Comparison of ENCODE assay signal across 8 mouse cellular contexts in the genomic region with DNA sequence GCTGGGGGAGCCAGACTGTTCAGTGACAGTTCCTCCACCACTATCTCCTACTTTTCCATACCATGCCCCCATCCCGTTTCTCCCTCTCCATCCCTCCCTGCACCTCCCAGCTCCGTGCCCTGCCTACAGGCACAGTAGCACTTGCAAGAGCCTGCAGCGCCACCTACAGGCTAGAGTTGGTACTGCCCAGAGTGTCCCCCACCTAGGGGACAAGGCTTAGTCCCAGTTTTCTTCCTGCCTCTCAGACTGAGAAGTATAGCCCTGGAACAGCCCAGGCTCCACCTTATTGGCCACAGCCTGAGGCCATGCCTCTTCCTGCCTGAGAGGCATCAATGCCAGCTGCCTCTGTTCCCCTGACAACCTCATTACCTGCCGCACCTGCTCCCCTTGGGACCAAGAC.
A peak's percentile ranks its signal among the peaks of the same experiment; 100 is the strongest.
DNase-seq lines count a peak whose midpoint lies in the region; ATAC-seq lines count a peak whose summit lies in the region.

No protein-coding gene starts in this region.

- H3K9ac ChIP-seq in hindbrain, embryonic 16.5 days (ENCODE audit: low read depth, low read length): no peak overlapping the region

- peaks cover 27% of the 10 kb centered on the region for H3K4me1 ChIP-seq in hindbrain, embryonic 16.5 days (ENCODE audit: control insufficient read depth, insufficient read depth, low read depth, low read length)

- no peak overlapping the region for H3K27ac ChIP-seq in hindbrain, embryonic 16.5 days (ENCODE audit: low read depth, low read length)

- H3K36me3 ChIP-seq in hindbrain, embryonic 16.5 days (ENCODE audit: control insufficient read depth, insufficient read depth, low read length): no peaks in the 10 kb centered on the region

- DNase-seq in Muller cell, postnatal 12 days (ENCODE audit: inconsistent ontology term): peak; percentile 59
- DNase-seq in cerebellum, adult 18-20 months: peak; percentile 86 to 88
- DNase-seq in layer of hippocampus, postnatal 36 days: peak; percentile 86 to 88
- DNase-seq in mesoderm, embryonic 11.5 days (ENCODE audit: low read depth, low spot score): peak; percentile 86
- peak; percentile 69 to 85 for DNase-seq in right cerebral cortex, postnatal 36 days (ENCODE audit: low spot score in 2 of 2)
- peak; percentile 47 to 86 for DNase-seq in urinary bladder, postnatal 4 days (ENCODE audit: low spot score in 2 of 2)

- H3K27me3 ChIP-seq in hindbrain, embryonic 16.5 days (replicated peaks; ENCODE audit: control insufficient read depth, insufficient read depth, low read length): no peaks in the 10 kb centered on the region

- ATAC-seq in frontal cortex, adult (ENCODE audit: low TSS enrichment): peak; percentile 86
- ATAC-seq in hindbrain, embryonic 16.5 days: peak; percentile 61

- H3K9me3 ChIP-seq in hindbrain, embryonic 16.5 days (ENCODE audit: control insufficient read depth, low read length): no peaks in the 10 kb centered on the region

- H3K4me3 ChIP-seq in hindbrain, embryonic 16.5 days (ENCODE audit: low read length): no peak overlapping the region

- 16% methylated on average over 3 of the region's 4 CpGs for WGBS in hindbrain, embryonic 16.5 days

- no peak overlapping the region for H3K4me2 ChIP-seq in hindbrain, embryonic 16.5 days (ENCODE audit: low read length)
